Mouse (Mus musculus) CH12.LX (cell line): Measurements from ENCODE around the gene Fchsd2.

Experiments
- BHLHE40 ChIP-seq: IDR thresholded peaks from 2 replicates; pipeline ENCODE4 v1.6.1; 2011; ENCODE audit warnings: mild to moderate bottlenecking, low read depth, low read length, improper control_type of control experiment
- CTCF ChIP-seq, 2 experiments: IDR thresholded peaks in 1 of 2; conservative IDR thresholded peaks in 1 of 2; 2 replicates each; pipeline ENCODE4 v1.5.1; 2011 to 2012; ENCODE audit warnings: low read depth in 2 of 2, low read length in 2 of 2, improper control_type of control experiment in 1 of 2, inconsistent platforms in 1 of 2, mild to moderate bottlenecking in 1 of 2, moderate library complexity in 1 of 2
- MAX ChIP-seq: IDR thresholded peaks from 2 replicates; pipeline ENCODE4 v1.6.1; 2011; ENCODE audit warnings: low read length, improper control_type of control experiment
- MYC ChIP-seq: IDR thresholded peaks from 2 replicates; pipeline ENCODE4 v1.6.1; 2011; ENCODE audit warnings: low read depth, mild to moderate bottlenecking, improper control_type of control experiment, low read length
- NELFE ChIP-seq: IDR thresholded peaks from 2 replicates; pipeline ENCODE4 v1.6.1; 2011; ENCODE audit warnings: low read depth, low read length, improper control_type of control experiment
- POLR2A ChIP-seq: IDR thresholded peaks from 2 replicates; pipeline ENCODE4 v1.6.1; 2011; ENCODE audit warnings: low read depth, mild to moderate bottlenecking, improper control_type of control experiment, low read length
- POLR2AphosphoS2 ChIP-seq: IDR thresholded peaks from 2 replicates; pipeline ENCODE4 v1.6.1; 2011; ENCODE audit warnings: low read depth, low read length, improper control_type of control experiment
- TBP ChIP-seq: conservative IDR thresholded peaks from 2 replicates; pipeline ENCODE4 v1.6.1; 2011; ENCODE audit warnings: low read depth, low read length, improper control_type of control experiment
- TCF12 ChIP-seq: IDR thresholded peaks from 2 replicates; pipeline ENCODE4 v1.6.1; 2014; ENCODE audit warnings: low read depth, mild to moderate bottlenecking, inconsistent platforms, low read length, improper control_type of control experiment
- ZC3H11A ChIP-seq: IDR thresholded peaks from 2 replicates; pipeline ENCODE4 v1.6.1; 2012; ENCODE audit warnings: low read depth, mild to moderate bottlenecking, inconsistent platforms, low read length, improper control_type of control experiment

DNA sequence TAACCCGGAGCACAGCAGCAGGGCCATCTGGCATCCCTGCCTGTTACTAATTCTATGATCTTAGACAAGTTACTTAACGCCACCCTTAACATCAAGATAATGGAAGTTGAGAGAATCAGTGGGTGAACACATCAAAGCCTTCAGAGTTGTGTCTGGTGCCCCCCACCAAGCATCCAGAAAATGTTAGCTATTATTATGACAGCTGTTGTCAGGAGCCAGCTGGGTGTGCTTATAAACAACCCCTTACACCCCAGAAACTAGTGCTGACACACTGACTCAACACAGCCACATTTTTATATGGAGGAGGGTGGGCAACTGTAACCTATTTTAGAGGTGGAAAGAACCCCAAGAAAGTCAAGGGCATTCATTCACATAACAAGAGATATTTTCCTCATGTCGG, 7.3 kb downstream of the Fchsd2 start:
- TF ChIP-seq POLR2A (no peak), CTCF (conservative IDR thresholded peaks at IDR 0.05 in 1 of 2, IDR thresholded peaks at IDR 0.05 in 1 of 2; ENCODE audit: low read depth in 2 of 2, low read length in 2 of 2) (no peak), MYC (no peak), ZC3H11A (no peak), NELFE (no peak), MAX (no peak), TBP (no peak), POLR2AphosphoS2 (no peak), BHLHE40 (no peak), TCF12 (no peak)
